Mouse (Mus musculus): Measurements from ENCODE around the gene Krtap4-8.

- TF ChIP-seq CTCF (IDR thresholded peaks at IDR 0.05; ENCODE audit: low read depth) = no peak
- TF ChIP-seq EP300 (optimal IDR thresholded peaks at IDR 0.05) = no peak
Measured at GRCm38 (mm10) chr11:99743985-99744384, 36.5 kb downstream of the Krtap4-8 start.
